Mouse (Mus musculus) hindbrain, embryonic 14.5 days (tissue): ENCODE results near the gene Styx. TPM values are rescaled to one million over a fixed set of nuclear protein-coding genes. Genes with fewer than 3 reads are reported as not detected.

Experiments used
- ATAC-seq: fragments of 200-750 bp; cut with Nextera tagmentation; 2 replicates; pipeline ENCODE4 v1.8.0; 2017; ENCODE audit warnings: moderate number of reproducible peaks, mild to moderate bottlenecking, moderate TSS enrichment, moderate library complexity; ENCODE audit not compliant: low FRiP score
- DNase-seq: peaks from one replicate; pipeline ENCODE4 v3.0.0-alpha.2; 2015; ENCODE audit warnings: low spot score
- H3K27ac ChIP-seq: fragments of 300-500 bp; sonication (generic); 2 replicates; pipeline ENCODE4 v1.5.1; 2014; ENCODE audit warnings: mild to moderate bottlenecking, moderate library complexity
- H3K27me3 ChIP-seq: fragments of 300-500 bp; sonication (generic); 2 replicates; pipeline ENCODE4 v1.6.1; 2014; ENCODE audit warnings: mild to moderate bottlenecking, low read length, mixed read lengths; ENCODE audit not compliant: control insufficient read depth, insufficient read depth
- H3K36me3 ChIP-seq: fragments of 300-500 bp; sonication (generic); replicated peaks from 2 replicates; pipeline ENCODE4 v1.6.1; 2014; ENCODE audit not compliant: control insufficient read depth, insufficient read depth
- H3K4me1 ChIP-seq: fragments of 300-500 bp; sonication (generic); replicated peaks from 2 replicates; pipeline ENCODE4 v1.6.1; 2014; ENCODE audit warnings: antibody characterized with exemption, low read length, mixed read lengths; ENCODE audit not compliant: control insufficient read depth, insufficient read depth
- H3K4me2 ChIP-seq: fragments of 300-500 bp; sonication (generic); replicated peaks from 2 replicates; pipeline ENCODE4 v1.6.1; 2014; ENCODE audit warnings: mild to moderate bottlenecking, moderate library complexity
- H3K4me3 ChIP-seq: fragments of 300-500 bp; sonication (generic); replicated peaks from 2 replicates; pipeline ENCODE4 v1.5.1; 2014; ENCODE audit warnings: mild to moderate bottlenecking, low read length
- H3K9ac ChIP-seq: fragments of 300-500 bp; sonication (generic); 2 replicates; pipeline ENCODE4 v1.6.1; 2014
- H3K9me3 ChIP-seq: fragments of 300-500 bp; sonication (generic); 2 replicates; pipeline ENCODE4 v1.6.1; 2016; ENCODE audit warnings: low read length; ENCODE audit not compliant: control insufficient read depth
- WGBS: fragments of 180-500 bp; shearing (Covaris S2); extraction: QIAGEN DNeasy Blood & Tissue Kit; methylation state at CpG from one replicate; pipeline ENCODE4 v1.1.7; 2014; 5-methylcytosine and 5-hydroxymethylcytosine counted together
- microRNA-seq: library from miRNA; unstranded; fragments of <30 nt; microRNA quantifications from one replicate; pipeline ENCODE4, GENCODE M21; 2016
- polyA plus RNA-seq: library from polyadenylated mRNA; unstranded; fragments of >200 nt; fragmentation: Nextera tagmentation; extraction: Ambion mirVana; gene quantifications from 2 replicates; pipeline ENCODE4 v1.2.1, GENCODE M21; 2014

The Styx gene
- polyA plus RNA-seq, 1 experiment from 2014 or later = 72.1 TPM

- no peak for DNase-seq
- WGBS = 96% methylated on average over 8 of the region's 8 CpGs
- no peaks in the 10 kb centered on the region for H3K27me3 ChIP-seq
- no peak for ATAC-seq
- no peak overlapping the region for H3K4me3 ChIP-seq
- no peak overlapping the region for H3K4me2 ChIP-seq
- H3K9ac ChIP-seq = no peak overlapping the region
- H3K9me3 ChIP-seq = 0 out of 2 replicates have a peak, but pooled peaks cover 4% of the 10 kb centered on the region
- H3K36me3 ChIP-seq = peaks cover 74% of the 10 kb centered on the region
- H3K4me1 ChIP-seq = no peaks in the 10 kb centered on the region
- no peak overlapping the region for H3K27ac ChIP-seq
Observed at GRCm38 (mm10) chr14:45469446-45469845, 118.6 kb downstream of the Styx start.

Small RNAs within 50 kb of the gene (microRNA-seq; reads per million reads assigned to microRNA genes)
- not detected for gene Gm25353

Other genes with a start within 250 kb of the Styx start
- 18.8 and 19.7 TPM in 2 replicates for gene Gpr137c, start 131.4 kb upstream of the Styx start, polyA plus RNA-seq
- gene Txndc16, start 130.8 kb upstream of the Styx start, polyA plus RNA-seq = 41.1 and 45.6 TPM in 2 replicates
- 23.2 and 25.3 TPM in 2 replicates for gene Ero1l, start 32.3 kb upstream of the Styx start, polyA plus RNA-seq
- gene Psmc6, start 21.3 kb upstream of the Styx start, polyA plus RNA-seq = 169 and 182 TPM in 2 replicates
- gene Gnpnat1, start 53.8 kb downstream of the Styx start, polyA plus RNA-seq = 29.5 and 30.2 TPM in 2 replicates
- 63.9 and 71.1 TPM in 2 replicates for gene Fermt2, start 179.0 kb downstream of the Styx start, polyA plus RNA-seq